Mouse (Mus musculus): ENCODE results near the gene Sfrp4.
"Not testable (repeated sequence)": the region's sequence is repeated elsewhere in the genome, so short reads cannot be mapped to it uniquely, and the experiment has no call there.

Sfrp4 gene

GRCm38 (mm10) chr13:19622573-19623227 is at the start of gene Sfrp4:
Gene Sfrp4, plus strand, starts transcription at chr13:19623104.
- DNase-seq (ENCODE audit: low read depth in 1 of 2, low spot score in 2 of 2): no peak

GRCm38 (mm10) chr13:19574723-19575122 is 48.2 kb upstream of the Sfrp4 start:
- DNase-seq (ENCODE audit: low read depth in 1 of 2, low spot score in 2 of 2): not testable (repeated sequence)

DNA sequence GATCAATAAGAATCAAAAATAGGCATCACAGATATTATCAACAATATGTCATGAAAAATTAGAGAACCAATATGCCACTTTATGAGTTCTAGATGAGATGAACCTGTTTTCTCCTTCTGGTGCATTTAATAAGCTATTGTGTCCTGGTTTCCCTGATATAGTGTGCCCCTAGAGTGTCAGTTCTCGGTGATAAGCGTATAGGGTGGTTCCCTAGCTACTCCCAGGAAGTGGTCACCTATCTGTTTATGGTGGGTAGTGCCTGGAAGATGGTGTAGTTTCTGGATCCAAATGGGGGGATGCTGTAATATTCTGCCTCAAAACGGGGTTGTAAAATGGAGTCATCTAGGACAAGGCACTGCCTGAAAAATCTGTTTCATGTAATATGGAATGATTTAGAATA is 47.0 kb upstream of the Sfrp4 start:
- no peak for DNase-seq (ENCODE audit: low read depth in 1 of 2, low spot score in 2 of 2)

DNA sequence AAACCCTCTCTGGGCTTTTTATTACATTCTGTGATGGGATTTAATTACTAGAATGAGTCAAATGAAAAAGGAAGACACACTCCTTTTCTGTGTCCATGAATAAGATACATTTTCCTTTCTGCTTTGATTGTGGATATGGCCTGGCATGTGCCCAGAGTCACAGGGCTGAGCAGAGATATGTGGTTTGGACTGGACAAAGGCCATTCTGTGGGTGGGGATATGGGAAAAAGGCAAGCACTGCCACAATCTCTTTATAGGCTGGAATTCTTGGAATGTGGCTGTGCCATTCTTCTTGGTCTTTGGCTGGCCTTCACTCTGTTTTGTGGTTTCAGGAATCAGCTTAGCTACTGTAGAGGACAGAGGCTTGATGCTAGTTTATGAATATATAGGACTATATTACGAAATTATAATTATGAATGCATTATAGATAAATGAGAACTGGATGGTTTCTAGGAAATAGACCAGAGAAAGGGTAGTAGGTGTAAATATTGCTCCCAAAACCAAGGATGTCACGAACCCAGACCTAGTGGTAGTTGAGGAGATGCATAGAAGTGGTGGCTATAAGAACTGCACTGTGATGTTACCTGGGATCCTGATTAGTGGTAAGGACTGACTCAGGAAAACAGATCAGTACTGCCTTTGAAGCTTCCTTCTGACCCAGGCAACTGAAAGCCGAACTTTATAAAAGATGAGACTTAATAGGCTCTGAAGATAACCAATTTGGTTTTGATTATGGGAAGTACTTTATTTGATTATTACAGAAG is 31.7 kb upstream of the Sfrp4 start:
- DNase-seq (ENCODE audit: low read depth in 1 of 2, low spot score in 2 of 2): no peak

- DNase-seq (ENCODE audit: low read depth in 1 of 2, low spot score in 2 of 2): no peak
Measured at GRCm38 (mm10) chr13:19595141-19595540, 27.8 kb upstream of the Sfrp4 start.

- DNase-seq (ENCODE audit: low read depth in 1 of 2, low spot score in 2 of 2): no peak
Measured at GRCm38 (mm10) chr13:19599242-19599641, 23.7 kb upstream of the Sfrp4 start.

- no peak for DNase-seq (ENCODE audit: low read depth in 1 of 2, low spot score in 2 of 2)
Measured at GRCm38 (mm10) chr13:19602531-19602930, 20.4 kb upstream of the Sfrp4 start.

DNA sequence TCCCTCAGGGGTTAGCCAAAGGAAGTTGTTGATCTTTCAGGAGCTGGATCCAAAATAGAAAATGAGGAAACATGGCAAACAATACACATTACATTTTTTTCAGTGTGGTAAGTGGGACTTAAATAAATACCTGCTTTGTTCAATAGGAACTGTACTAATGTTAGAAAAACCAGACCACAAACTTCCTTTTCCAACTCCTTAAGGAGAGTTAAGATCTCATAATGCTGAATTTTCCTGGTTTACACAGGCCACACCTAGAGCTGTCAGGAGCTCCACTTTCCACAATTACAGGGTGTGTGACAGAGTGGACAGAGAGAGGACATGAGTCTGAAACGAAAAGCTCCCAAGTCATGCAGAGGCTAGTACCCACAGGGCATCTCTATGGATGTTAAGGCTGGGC is 19.2 kb upstream of the Sfrp4 start:
- DNase-seq (ENCODE audit: low read depth in 1 of 2, low spot score in 2 of 2): no peak

DNA sequence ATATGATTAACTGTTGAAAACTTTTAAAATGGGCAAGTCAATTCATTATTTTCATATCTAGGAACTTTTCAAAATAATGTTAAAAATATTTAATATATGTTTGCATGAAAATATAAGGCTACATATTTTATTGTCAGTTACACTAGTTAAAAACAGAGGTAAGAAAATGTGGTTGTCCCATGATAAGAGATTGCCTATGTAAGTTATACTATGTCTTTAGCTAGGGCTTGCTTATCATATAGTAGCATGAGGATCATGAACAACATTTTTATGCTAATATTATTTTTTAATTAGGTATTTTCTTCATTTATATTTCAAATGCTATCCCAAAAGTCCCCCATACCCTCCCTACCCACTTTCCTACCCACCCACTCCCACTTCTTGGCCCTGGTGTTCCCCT is 18.0 kb upstream of the Sfrp4 start:
- DNase-seq (ENCODE audit: low read depth in 1 of 2, low spot score in 2 of 2): no peak

- no peak for DNase-seq (ENCODE audit: low read depth in 1 of 2, low spot score in 2 of 2)
Measured at GRCm38 (mm10) chr13:19608120-19608519, 14.8 kb upstream of the Sfrp4 start.

- no peak for DNase-seq (ENCODE audit: low read depth in 1 of 2, low spot score in 2 of 2)
Measured at GRCm38 (mm10) chr13:19612348-19612747, 10.6 kb upstream of the Sfrp4 start.

DNA sequence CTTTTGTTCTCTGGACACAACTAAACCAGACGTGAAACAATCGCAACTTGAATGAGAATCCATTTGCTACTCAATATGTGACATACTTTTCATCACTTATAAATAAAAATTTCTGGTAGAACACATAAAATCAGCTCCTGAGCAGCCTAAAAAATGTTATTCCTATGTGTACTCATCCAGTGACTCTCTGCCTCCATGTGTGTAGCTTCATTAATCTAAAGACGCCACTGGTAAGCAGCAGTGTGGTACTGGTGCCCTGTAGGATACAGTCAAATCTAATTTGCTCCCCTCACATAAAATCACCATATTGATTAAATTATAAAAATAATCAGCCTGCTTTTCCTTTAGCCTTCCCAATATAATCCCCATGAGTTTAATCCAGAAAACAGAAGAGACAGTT is 9.9 kb upstream of the Sfrp4 start:
- no peak for DNase-seq (ENCODE audit: low read depth in 1 of 2, low spot score in 2 of 2)

GRCm38 (mm10) chr13:19613426-19613825 is 9.5 kb upstream of the Sfrp4 start:
- no peak for DNase-seq (ENCODE audit: low read depth in 1 of 2, low spot score in 2 of 2)

- no peak for DNase-seq (ENCODE audit: low read depth in 1 of 2, low spot score in 2 of 2)
Measured at GRCm38 (mm10) chr13:19614311-19614710, 8.6 kb upstream of the Sfrp4 start.

- DNase-seq (ENCODE audit: low read depth in 1 of 2, low spot score in 2 of 2): no peak
Measured at GRCm38 (mm10) chr13:19618081-19618480, 4.8 kb upstream of the Sfrp4 start.

DNA sequence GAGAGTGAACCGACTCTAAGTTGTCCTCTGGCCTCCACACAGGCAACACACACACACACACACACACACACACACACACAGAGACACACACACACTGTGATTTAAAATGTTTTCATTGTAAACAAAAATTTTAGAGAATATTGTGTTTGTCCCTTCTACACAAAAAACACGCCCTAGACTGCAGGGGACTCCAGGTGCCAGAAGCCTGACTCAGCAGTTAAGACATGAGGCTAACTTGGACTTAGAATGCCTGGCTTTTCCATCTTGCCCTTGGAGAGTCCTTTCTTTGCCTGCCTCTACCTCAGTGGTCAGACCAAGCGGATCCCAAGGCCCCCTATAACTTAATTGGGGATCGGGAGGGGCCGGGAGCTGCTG is 4.1 kb upstream of the Sfrp4 start:
- no peak for DNase-seq (ENCODE audit: low read depth in 1 of 2, low spot score in 2 of 2)

GRCm38 (mm10) chr13:19619216-19619927 is 3.5 kb upstream of the Sfrp4 start, which contains the start of gene Epdr1:
Gene Epdr1, minus strand, starts transcription at chr13:19619927.
- no peak for DNase-seq (ENCODE audit: low read depth in 1 of 2, low spot score in 2 of 2)

DNA sequence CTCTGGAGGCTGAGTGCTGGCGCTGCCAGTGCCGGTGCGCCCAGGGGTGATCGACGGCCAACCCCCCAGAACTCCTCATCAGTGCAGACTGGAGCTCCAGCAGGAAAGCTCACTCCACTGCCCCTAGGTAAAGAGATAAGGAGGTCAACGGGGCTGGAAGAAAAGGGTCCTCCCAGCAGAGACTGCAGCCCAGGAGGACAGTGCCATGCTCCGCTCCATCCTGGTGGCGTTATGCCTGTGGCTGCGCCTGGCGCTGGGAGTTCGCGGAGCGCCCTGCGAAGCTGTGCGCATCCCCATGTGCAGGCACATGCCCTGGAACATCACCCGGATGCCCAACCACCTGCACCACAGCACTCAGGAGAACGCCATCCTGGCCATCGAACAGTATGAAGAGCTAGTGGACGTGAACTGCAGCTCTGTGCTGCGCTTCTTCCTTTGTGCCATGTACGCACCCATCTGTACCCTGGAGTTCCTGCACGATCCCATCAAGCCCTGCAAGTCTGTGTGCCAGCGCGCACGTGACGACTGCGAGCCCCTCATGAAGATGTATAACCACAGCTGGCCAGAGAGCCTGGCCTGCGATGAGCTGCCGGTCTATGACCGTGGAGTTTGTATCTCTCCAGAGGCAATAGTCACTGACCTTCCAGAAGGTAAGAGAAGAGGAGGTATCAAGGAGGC is 463 bp downstream of the Sfrp4 start:
- no peak for DNase-seq (ENCODE audit: low read depth in 1 of 2, low spot score in 2 of 2)

DNA sequence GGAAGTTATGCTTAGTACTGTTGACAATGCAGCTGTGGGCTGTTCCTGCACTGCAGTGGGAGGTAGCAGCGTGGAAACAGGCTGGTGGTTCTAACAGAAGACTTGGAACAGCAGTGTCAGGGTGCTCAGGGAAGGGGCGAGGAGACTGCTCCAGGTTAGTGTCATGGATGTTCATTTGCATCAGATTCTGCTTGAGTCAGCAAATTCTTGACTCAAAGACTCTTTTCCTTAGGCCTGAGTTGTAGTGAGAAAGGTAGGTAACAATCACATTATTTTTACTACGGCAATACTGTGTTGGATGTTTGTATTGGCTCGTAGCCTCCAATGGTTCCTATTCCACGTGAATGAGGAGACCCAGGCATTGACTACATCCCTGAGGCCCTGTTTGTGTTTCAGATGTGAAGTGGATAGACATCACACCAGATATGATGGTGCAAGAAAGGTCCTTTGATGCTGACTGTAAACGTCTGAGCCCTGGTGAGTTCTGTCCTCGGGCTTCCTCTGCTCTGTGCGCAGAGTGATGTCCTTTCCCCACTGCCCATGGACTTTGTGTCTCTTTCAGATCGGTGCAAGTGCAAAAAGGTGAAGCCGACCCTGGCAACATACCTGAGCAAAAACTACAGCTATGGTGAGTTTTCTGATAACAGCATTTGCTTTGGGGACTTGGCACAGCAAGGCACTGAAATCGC is 1.9 kb downstream of the Sfrp4 start:
- no peak for DNase-seq (ENCODE audit: low read depth in 1 of 2, low spot score in 2 of 2)

GRCm38 (mm10) chr13:19626473-19626872 is 3.6 kb downstream of the Sfrp4 start:
- no peak for DNase-seq (ENCODE audit: low read depth in 1 of 2, low spot score in 2 of 2)
